Mouse (Mus musculus) embryonic facial prominence, embryonic 11.5 days (tissue): ENCODE measurements around the gene 1700001O22Rik. TPM values are rescaled to one million over a fixed set of nuclear protein-coding genes. Genes with fewer than 3 reads are reported as not detected.

Source experiments
- ATAC-seq: fragments of 200-750 bp; cut with Nextera tagmentation; replicated peaks from 2 replicates; pipeline ENCODE4 v1.8.0; 2017; ENCODE audit warnings: low read depth; ENCODE audit not compliant: insufficient number of reproducible peaks, low FRiP score, low TSS enrichment
- DNase-seq: peaks from one replicate; pipeline ENCODE4 v3.0.0-alpha.2; 2015; ENCODE audit warnings: low spot score
- H3K27ac ChIP-seq: fragments of 300-500 bp; sonication (generic); replicated peaks from 2 replicates; pipeline ENCODE4 v1.5.1; 2014; ENCODE audit warnings: mild to moderate bottlenecking, low read depth, low read length, control low read depth
- H3K27me3 ChIP-seq: fragments of 300-500 bp; sonication (generic); 2 replicates; pipeline ENCODE4 v1.6.1; 2014; ENCODE audit warnings: mild to moderate bottlenecking, low read length, moderate library complexity, mixed read lengths; ENCODE audit not compliant: control insufficient read depth, insufficient read depth
- H3K36me3 ChIP-seq: fragments of 300-500 bp; sonication (generic); replicated peaks from 2 replicates; pipeline ENCODE4 v1.6.1; 2014; ENCODE audit warnings: low read depth, mild to moderate bottlenecking, low read length, moderate library complexity, mixed read lengths; ENCODE audit not compliant: control insufficient read depth, insufficient read depth
- H3K4me1 ChIP-seq: fragments of 300-500 bp; sonication (generic); 2 replicates; pipeline ENCODE4 v1.6.1; 2014; ENCODE audit warnings: low read length, mixed read lengths; ENCODE audit not compliant: control insufficient read depth, insufficient read depth
- H3K4me2 ChIP-seq: fragments of 300-500 bp; sonication (generic); 2 replicates; pipeline ENCODE4 v1.6.1; 2014; ENCODE audit warnings: low read depth, mild to moderate bottlenecking, control low read depth, low read length, moderate library complexity
- H3K4me3 ChIP-seq: fragments of 300-500 bp; sonication (generic); 2 replicates; pipeline ENCODE4 v1.5.1; 2014; ENCODE audit warnings: low read depth, low read length, control low read depth
- H3K9ac ChIP-seq: fragments of 300-500 bp; sonication (generic); replicated peaks from 2 replicates; pipeline ENCODE4 v1.6.1; 2014; ENCODE audit warnings: mild to moderate bottlenecking, control low read depth, low read length
- H3K9me3 ChIP-seq: fragments of 300-500 bp; sonication (generic); replicated peaks from 2 replicates; pipeline ENCODE4 v1.6.1; 2016; ENCODE audit warnings: mild to moderate bottlenecking, low read length, inconsistent platforms, mixed read lengths; ENCODE audit not compliant: control insufficient read depth
- WGBS: fragments of 180-500 bp; shearing (Covaris S2); extraction: QIAGEN DNeasy Blood & Tissue Kit; methylation state at CpG from one replicate; pipeline ENCODE4 v1.1.7; 2014; 5-methylcytosine and 5-hydroxymethylcytosine counted together
- polyA plus RNA-seq: library from polyadenylated mRNA; unstranded; fragments of >200 nt; fragmentation: Nextera tagmentation; extraction: Ambion mirVana; gene quantifications from 2 replicates; pipeline ENCODE4 v1.2.1, GENCODE M21; 2014

1700001O22Rik gene
- polyA plus RNA-seq, 1 experiment from 2014 or later, result 1.8 TPM

GRCm38 (mm10) chr2:30754831-30755230 is 48.6 kb downstream of the 1700001O22Rik start:
- 75% methylated on average over 3 of the region's 3 CpGs for WGBS
- ATAC-seq, result no peak
- no peaks in the 10 kb centered on the region for H3K9me3 ChIP-seq
- no peaks in the 10 kb centered on the region for H3K36me3 ChIP-seq
- no peak overlapping the region for H3K9ac ChIP-seq
- no peak overlapping the region for H3K4me3 ChIP-seq
- no peak overlapping the region for H3K4me2 ChIP-seq
- no peak for DNase-seq
- peaks cover 13% of the 10 kb centered on the region for H3K4me1 ChIP-seq
- no peak overlapping the region for H3K27ac ChIP-seq
- no peaks in the 10 kb centered on the region for H3K27me3 ChIP-seq

- H3K36me3 ChIP-seq, result no peaks in the 10 kb centered on the region
- DNase-seq (peak; percentile 26), ATAC-seq (no peak)
- no peaks in the 10 kb centered on the region for H3K27me3 ChIP-seq
- H3K4me2 ChIP-seq, result 0 out of 2 replicates have a peak overlapping the region, but pooled peaks have one; percentile 4
- H3K4me1 ChIP-seq, result no peaks in the 10 kb centered on the region
- no peaks in the 10 kb centered on the region for H3K9me3 ChIP-seq
- WGBS, result 17% methylated on average over 18 of the region's 18 CpGs
- H3K27ac ChIP-seq, result peak overlapping the region; percentile 35; the same call in 1 of the 2 replicates
- no peak overlapping the region for H3K4me3 ChIP-seq
- peak overlapping the region; percentile 39; the same call in 1 of the 2 replicates for H3K9ac ChIP-seq
Measured at GRCm38 (mm10) chr2:30753219-30753618, 50.2 kb downstream of the 1700001O22Rik start.

GRCm38 (mm10) chr2:30752471-30752870 is 51.0 kb downstream of the 1700001O22Rik start:
- Histone ChIP-seq H3K4me2 (no peak overlapping the region), H3K4me3 (no peak overlapping the region), H3K9ac (no peak overlapping the region), H3K36me3 (no peaks in the 10 kb centered on the region), H3K27me3 (no peaks in the 10 kb centered on the region), H3K27ac (no peak overlapping the region), H3K9me3 (no peaks in the 10 kb centered on the region), H3K4me1 (no peaks in the 10 kb centered on the region)
- WGBS, result 96% methylated on average over 5 of the region's 5 CpGs
- DNase-seq, result no peak
- ATAC-seq, result no peak

- Histone ChIP-seq H3K4me2 (no peak overlapping the region), H3K4me3 (no peak overlapping the region), H3K27me3 (no peaks in the 10 kb centered on the region), H3K9me3 (no peaks in the 10 kb centered on the region), H3K4me1 (no peaks in the 10 kb centered on the region), H3K27ac (no peak overlapping the region), H3K36me3 (no peaks in the 10 kb centered on the region), H3K9ac (no peak overlapping the region)
- DNase-seq (no peak), ATAC-seq (no peak)
- 70% methylated on average over 5 of the region's 5 CpGs for WGBS
Measured at GRCm38 (mm10) chr2:30750025-30750424, 53.4 kb downstream of the 1700001O22Rik start.

GRCm38 (mm10) chr2:30747602-30748162 is 55.8 kb downstream of the 1700001O22Rik start:
- Histone ChIP-seq H3K9ac (no peak overlapping the region), H3K4me1 (peaks cover 4% of the 10 kb centered on the region), H3K27ac (no peak overlapping the region), H3K4me2 (no peak overlapping the region), H3K36me3 (no peaks in the 10 kb centered on the region), H3K9me3 (no peaks in the 10 kb centered on the region), H3K4me3 (no peak overlapping the region), H3K27me3 (no peaks in the 10 kb centered on the region)
- 92% methylated on average over 4 of the region's 4 CpGs for WGBS
- DNase-seq (no peak), ATAC-seq (no peak)

Other genes starting within 250 kb of the 1700001O22Rik start
- 1.9 TPM in 1 of 2 replicates, not detected in the other for gene Cstad, start 208.6 kb downstream of the 1700001O22Rik start, polyA plus RNA-seq
- 98.9 and 101 TPM in 2 replicates for gene Ntmt1, start 4.2 kb upstream of the 1700001O22Rik start, polyA plus RNA-seq
- 27.6 and 35.7 TPM in 2 replicates for gene Asb6, start 26.7 kb upstream of the 1700001O22Rik start, polyA plus RNA-seq
- 106 and 109 TPM in 2 replicates for gene Prrx2, start 31.3 kb upstream of the 1700001O22Rik start, polyA plus RNA-seq
- gene Ptges, start 126.2 kb upstream of the 1700001O22Rik start, polyA plus RNA-seq, result 9.1 and 9.3 TPM in 2 replicates
- 26.0 and 28.4 TPM in 2 replicates for gene Tor1b, start 149.3 kb upstream of the 1700001O22Rik start, polyA plus RNA-seq
- gene Tor1a, start 164.3 kb upstream of the 1700001O22Rik start, polyA plus RNA-seq, result 84.8 and 86.6 TPM in 2 replicates
- 54.0 and 58.8 TPM in 2 replicates for gene BC005624, start 178.5 kb upstream of the 1700001O22Rik start, polyA plus RNA-seq
- gene Usp20, start 178.6 kb upstream of the 1700001O22Rik start, polyA plus RNA-seq, result 9.3 and 10.4 TPM in 2 replicates